ENCODE assay signal across 8 mouse cellular contexts in genomic region chr17:46428761-46429414, GRCm38 (mm10). TPM values are rescaled to one million over a fixed set of nuclear protein-coding genes. Genes with fewer than 3 reads are reported as not detected.
DNase-seq lines count a peak whose midpoint lies in the region; ATAC-seq and TF ChIP-seq lines count a peak whose summit lies in the region.

Crip3 (plus strand) TSS chr17:46428926.

- no peaks in the 10 kb centered on the region for H3K27me3 ChIP-seq in embryonic facial prominence, embryonic 11.5 days (ENCODE audit: control insufficient read depth, insufficient read depth, low read length)
- H3K27me3 ChIP-seq in limb, embryonic 11.5 days (ENCODE audit: control insufficient read depth, insufficient read depth, low read length), result peaks cover 2% of the 10 kb centered on the region; the same call in 1 of the 2 replicates

- H3K9ac ChIP-seq in embryonic facial prominence, embryonic 11.5 days (replicated peaks; ENCODE audit: low read length), result no peak within 1 kb of the TSS
- H3K9ac ChIP-seq in limb, embryonic 11.5 days (ENCODE audit: low read length), result no peak within 1 kb of the TSS

- 7% methylated on average over 18 of the region's 18 CpGs for WGBS in embryonic facial prominence, embryonic 11.5 days
- WGBS in limb, embryonic 11.5 days, result 19% methylated on average over 17 of the region's 18 CpGs

- peak within 1 kb of the TSS; percentile 32 for H3K4me2 ChIP-seq in embryonic facial prominence, embryonic 11.5 days (ENCODE audit: low read depth, low read length)
- peak within 1 kb of the TSS; percentile 43; the same call in 1 of the 2 replicates for H3K4me2 ChIP-seq in limb, embryonic 11.5 days (ENCODE audit: low read depth, severe bottlenecking)

- H3K4me3 ChIP-seq in layer of hippocampus, adult 2 months, result no peak within 1 kb of the TSS
- peak within 1 kb of the TSS; percentile 9; the same call in 1 of the 2 replicates for H3K4me3 ChIP-seq in embryonic facial prominence, embryonic 11.5 days (ENCODE audit: low read depth, low read length)
- H3K4me3 ChIP-seq in limb, embryonic 11.5 days (ENCODE audit: low read depth, low read length), result no peak within 1 kb of the TSS

- H3K27ac ChIP-seq in layer of hippocampus, adult 2 months, result 0 out of 2 replicates have a peak within 1 kb of the TSS, but pooled peaks have one; percentile 28
- H3K27ac ChIP-seq in embryonic facial prominence, embryonic 11.5 days (replicated peaks; ENCODE audit: low read depth, low read length), result no peak within 1 kb of the TSS
- H3K27ac ChIP-seq in limb, embryonic 11.5 days (replicated peaks; ENCODE audit: low read depth, low read length), result no peak within 1 kb of the TSS

- H3K36me3 ChIP-seq in embryonic facial prominence, embryonic 11.5 days (replicated peaks; ENCODE audit: control insufficient read depth, insufficient read depth, low read depth, low read length), result no peaks in the 10 kb centered on the region
- no peaks in the 10 kb centered on the region; the same call in 1 of the 2 replicates for H3K36me3 ChIP-seq in limb, embryonic 11.5 days (ENCODE audit: control insufficient read depth, insufficient read depth, low read length)

- H3K4me1 ChIP-seq in embryonic facial prominence, embryonic 11.5 days (ENCODE audit: control insufficient read depth, insufficient read depth, low read length), result no peaks in the 10 kb centered on the region
- no peaks in the 10 kb centered on the region for H3K4me1 ChIP-seq in limb, embryonic 11.5 days (ENCODE audit: control insufficient read depth, insufficient read depth, low read length)

- ATAC-seq in embryonic facial prominence, embryonic 11.5 days (replicated peaks; ENCODE audit: insufficient number of reproducible peaks, low FRiP score, low TSS enrichment, low read depth), result no peak
- 0 out of 2 replicates have a peak, but pooled peaks have one; percentile 21 for ATAC-seq in limb, embryonic 11.5 days (ENCODE audit: insufficient number of reproducible peaks, low FRiP score, low TSS enrichment, low read depth)
- ATAC-seq in frontal cortex, adult (ENCODE audit: low TSS enrichment), result no peak

- no peak for TF ChIP-seq CTCF in layer of hippocampus, adult 2 months (conservative IDR thresholded peaks at IDR 0.05)

- H3K9me3 ChIP-seq in embryonic facial prominence, embryonic 11.5 days (replicated peaks; ENCODE audit: control insufficient read depth, low read length), result no peaks in the 10 kb centered on the region
- H3K9me3 ChIP-seq in limb, embryonic 11.5 days (ENCODE audit: control insufficient read depth, low read length), result no peaks in the 10 kb centered on the region

- DNase-seq in layer of hippocampus, adult 2 months (ENCODE audit: low spot score in 2 of 2), result no peak
- no peak for DNase-seq in layer of hippocampus, adult 9-10 months (ENCODE audit: low spot score)
- DNase-seq in embryonic facial prominence, embryonic 11.5 days (ENCODE audit: low spot score), result peak; percentile 51
- DNase-seq in limb, embryonic 11.5 days (ENCODE audit: low spot score), result no peak
- DNase-seq in retina, embryonic 14.5 days (ENCODE audit: low spot score), result peak; percentile 51
- no peak for DNase-seq in left cerebral cortex, adult 18-20 months (ENCODE audit: low spot score in 2 of 2)
- no peak for DNase-seq in urinary bladder, postnatal 36 days (ENCODE audit: low spot score in 2 of 2)

RNA-seq across cellular contexts. Expression of gene Crip3, which starts in this region (rescaled TPM):
- total RNA-seq in layer of hippocampus, adult 2 months (2021), result 1 to 10 TPM; 2.4 to 6.3 TPM
- 0.43 and 1.0 TPM in 2 replicates for polyA plus RNA-seq in embryonic facial prominence, embryonic 11.5 days (2014; fragmentation: Nextera tagmentation; extraction: Ambion mirVana)
- 0.31 TPM in 1 of 2 replicates, not detected in the other for polyA plus RNA-seq in limb, embryonic 11.5 days (2014; fragmentation: Nextera tagmentation; extraction: Ambion mirVana)
- total RNA-seq in left cerebral cortex, adult 18-20 months (2021), result 1 to 10 TPM; 3.7 to 4.3 TPM

Comparison
In these comparisons a context has a peak if more than half of its experiments do, and no peak if none do; other contexts are left out.
1. Peak in ATAC-seq and H3K4me2 ChIP-seq in limb, embryonic 11.5 days; RNA of the gene not detected or under 1 TPM.
2. DNase-seq: peak in embryonic facial prominence, embryonic 11.5 days (single experiment) and retina, embryonic 14.5 days (single experiment); none in layer of hippocampus, adult 2 months (0 of 2), layer of hippocampus, adult 9-10 months (single experiment), limb, embryonic 11.5 days (single experiment), left cerebral cortex, adult 18-20 months (0 of 2) and urinary bladder, postnatal 36 days (0 of 2).